ENCODE assay signal across 24 mouse cellular contexts in genomic region chr4:155209079-155209478, GRCm38 (mm10). TPM values are rescaled to one million over a fixed set of nuclear protein-coding genes. Genes with fewer than 3 reads are reported as not detected.
A peak's percentile ranks its signal among the peaks of the same experiment; 100 is the strongest.
DNase-seq lines count a peak whose midpoint lies in the region; ATAC-seq lines count a peak whose summit lies in the region.
"Had no signal": no experiment of that assay in that cellular context is flagged by ENCODE, and none has a peak within 500 bp of the region (broad histone marks: within the 10 kb centered on the region; RNA-seq: fewer than 3 reads in every experiment).

No protein-coding gene starts in this region.

- no peak overlapping the region for H3K9ac ChIP-seq in hindbrain, embryonic 12.5 days
- H3K9ac ChIP-seq in hindbrain, embryonic 16.5 days (ENCODE audit: low read depth, low read length): no peak overlapping the region
- H3K9ac ChIP-seq in neural tube, embryonic 11.5 days (ENCODE audit: low read length): no peak overlapping the region
- no peak overlapping the region for H3K9ac ChIP-seq in neural tube, embryonic 15.5 days (replicated peaks)
- H3K9ac ChIP-seq: embryonic facial prominence, embryonic 15.5 days; heart, embryonic 13.5 days; hindbrain, embryonic 15.5 days; stomach, embryonic 15.5 days had no signal

- no peaks in the 10 kb centered on the region for H3K27me3 ChIP-seq in hindbrain, embryonic 12.5 days
- H3K27me3 ChIP-seq in hindbrain, embryonic 16.5 days (replicated peaks; ENCODE audit: control insufficient read depth, insufficient read depth, low read length): no peaks in the 10 kb centered on the region
- no peaks in the 10 kb centered on the region for H3K27me3 ChIP-seq in neural tube, embryonic 11.5 days (ENCODE audit: control insufficient read depth, insufficient read depth, low read length)
- H3K27me3 ChIP-seq in neural tube, embryonic 15.5 days (replicated peaks): no peaks in the 10 kb centered on the region
- H3K27me3 ChIP-seq: embryonic facial prominence, embryonic 15.5 days; heart, embryonic 13.5 days; hindbrain, embryonic 15.5 days; stomach, embryonic 15.5 days had no signal

- H3K27ac ChIP-seq in hindbrain, embryonic 12.5 days: 0 out of 2 replicates have a peak overlapping the region, but pooled peaks have one; percentile 62
- H3K27ac ChIP-seq in hindbrain, embryonic 16.5 days (ENCODE audit: low read depth, low read length): no peak overlapping the region
- peak overlapping the region; percentile 39; the same call in 1 of the 2 replicates for H3K27ac ChIP-seq in neural tube, embryonic 11.5 days (ENCODE audit: low read depth, low read length)
- H3K27ac ChIP-seq in neural tube, embryonic 15.5 days (replicated peaks): no peak overlapping the region
- H3K27ac ChIP-seq: heart, adult 2 months; hindbrain, embryonic 15.5 days; left cerebral cortex, adult 2 months; stomach, embryonic 15.5 days had no signal

- ATAC-seq in hindbrain, embryonic 12.5 days (ENCODE audit: low FRiP score): no peak
- no peak for ATAC-seq in hindbrain, embryonic 16.5 days
- ATAC-seq in neural tube, embryonic 11.5 days (ENCODE audit: insufficient read depth, low FRiP score, low TSS enrichment): no peak
- ATAC-seq in neural tube, embryonic 15.5 days (ENCODE audit: low FRiP score): no peak
- ATAC-seq in CD4-positive, CD25-positive, alpha-beta regulatory T cell, adult 4 months: peak; percentile 67
- ATAC-seq in inflammation-experienced regulatory T-cells, adult 6 months: peak; percentile 64
- ATAC-seq: forebrain, embryonic 16.5 days; intestine, embryonic 16.5 days had no signal

- H3K4me1 ChIP-seq in hindbrain, embryonic 12.5 days: peaks cover 58% of the 10 kb centered on the region
- H3K4me1 ChIP-seq in hindbrain, embryonic 16.5 days (ENCODE audit: control insufficient read depth, insufficient read depth, low read depth, low read length): peaks cover 39% of the 10 kb centered on the region
- H3K4me1 ChIP-seq in neural tube, embryonic 11.5 days (ENCODE audit: control insufficient read depth, insufficient read depth, low read length): peaks cover 31% of the 10 kb centered on the region
- peaks cover 82% of the 10 kb centered on the region for H3K4me1 ChIP-seq in neural tube, embryonic 15.5 days

- no peak overlapping the region for H3K4me3 ChIP-seq in hindbrain, embryonic 12.5 days
- H3K4me3 ChIP-seq in hindbrain, embryonic 16.5 days (ENCODE audit: low read length): no peak overlapping the region
- H3K4me3 ChIP-seq in neural tube, embryonic 11.5 days (ENCODE audit: low read depth, low read length): no peak overlapping the region
- no peak overlapping the region for H3K4me3 ChIP-seq in neural tube, embryonic 15.5 days (replicated peaks)
- H3K4me3 ChIP-seq: embryonic facial prominence, embryonic 15.5 days; heart, adult 2 months; heart, embryonic 13.5 days; hindbrain, embryonic 15.5 days; left cerebral cortex, adult 2 months; stomach, embryonic 15.5 days had no signal

- no peaks in the 10 kb centered on the region for H3K9me3 ChIP-seq in hindbrain, embryonic 12.5 days (replicated peaks)
- no peaks in the 10 kb centered on the region for H3K9me3 ChIP-seq in hindbrain, embryonic 16.5 days (ENCODE audit: control insufficient read depth, low read length)
- no peaks in the 10 kb centered on the region for H3K9me3 ChIP-seq in neural tube, embryonic 11.5 days (ENCODE audit: control insufficient read depth, low read length)
- H3K9me3 ChIP-seq in neural tube, embryonic 15.5 days (replicated peaks): no peaks in the 10 kb centered on the region
- H3K9me3 ChIP-seq: embryonic facial prominence, embryonic 15.5 days; heart, embryonic 13.5 days; hindbrain, embryonic 15.5 days; stomach, embryonic 15.5 days had no signal

- no peak overlapping the region for H3K4me2 ChIP-seq in hindbrain, embryonic 12.5 days (replicated peaks)
- no peak overlapping the region for H3K4me2 ChIP-seq in hindbrain, embryonic 16.5 days (ENCODE audit: low read length)
- H3K4me2 ChIP-seq in neural tube, embryonic 11.5 days (ENCODE audit: low read depth): no peak overlapping the region
- H3K4me2 ChIP-seq in neural tube, embryonic 15.5 days: no peak overlapping the region
- H3K4me2 ChIP-seq: embryonic facial prominence, embryonic 15.5 days; heart, embryonic 13.5 days; hindbrain, embryonic 15.5 days; liver, embryonic 11.5 days; stomach, embryonic 15.5 days had no signal

- 0 out of 2 replicates have a peak, but pooled peaks cover 12% of the 10 kb centered on the region for H3K36me3 ChIP-seq in hindbrain, embryonic 12.5 days
- no peaks in the 10 kb centered on the region for H3K36me3 ChIP-seq in hindbrain, embryonic 16.5 days (ENCODE audit: control insufficient read depth, insufficient read depth, low read length)
- no peaks in the 10 kb centered on the region for H3K36me3 ChIP-seq in neural tube, embryonic 11.5 days (ENCODE audit: control insufficient read depth, insufficient read depth, low read length)
- H3K36me3 ChIP-seq in neural tube, embryonic 15.5 days: peaks cover 4% of the 10 kb centered on the region; the same call in 1 of the 2 replicates
- H3K36me3 ChIP-seq: hindbrain, embryonic 15.5 days had no signal

- no peak for DNase-seq in neural tube, embryonic 11.5 days (ENCODE audit: low spot score)
- no peak for DNase-seq in urinary bladder, adult 18-20 months (ENCODE audit: low spot score in 2 of 2)
- no peak for DNase-seq in right cerebral cortex, postnatal 10 days (ENCODE audit: low spot score in 2 of 2)
- DNase-seq: adrenal gland, postnatal 36 days; B cell, adult 2 months; gastrocnemius, postnatal 14 days; heart, adult 2 months; kidney, adult 9 months; kidney, postnatal 36 days; left cerebral cortex, postnatal 4 days; lung, adult 18-20 months had no signal

RNA-seq across cellular contexts. Expression of gene Ski, which starts 13.3 kb away (rescaled TPM):
- polyA plus RNA-seq in hindbrain, embryonic 12.5 days (2016; fragmentation: Nextera tagmentation; extraction: Ambion mirVana): 12.6 and 13.5 TPM in 2 replicates
- 11.1 TPM in 2 replicates for polyA plus RNA-seq in hindbrain, embryonic 16.5 days (2015; fragmentation: Nextera tagmentation; extraction: Ambion mirVana)
- 15.1 and 16.6 TPM in 2 replicates for polyA plus RNA-seq in neural tube, embryonic 11.5 days (2014; fragmentation: Nextera tagmentation; extraction: Ambion mirVana)
- 10.0 and 10.6 TPM in 2 replicates for polyA plus RNA-seq in neural tube, embryonic 15.5 days (2015; fragmentation: Nextera tagmentation; extraction: Ambion mirVana)
- 10 to 100 TPM; 20.6 to 28.2 TPM for polyA plus RNA-seq in CD4-positive, CD25-positive, alpha-beta regulatory T cell, adult 4 months (2017; shearing (Covaris generic))
- polyA plus RNA-seq in inflammation-experienced regulatory T-cells, adult 6 months (2017; shearing (Covaris generic)): 10 to 100 TPM; 10.7 to 26.8 (median 26.8) TPM

RNA-seq across cellular contexts. Expression of gene Faap20, which starts 40.5 kb away (rescaled TPM):
- 90.8 and 98.6 TPM in 2 replicates for polyA plus RNA-seq in hindbrain, embryonic 12.5 days (2016; fragmentation: Nextera tagmentation; extraction: Ambion mirVana)
- 72.1 and 72.5 TPM in 2 replicates for polyA plus RNA-seq in hindbrain, embryonic 16.5 days (2015; fragmentation: Nextera tagmentation; extraction: Ambion mirVana)
- 96.6 and 98.1 TPM in 2 replicates for polyA plus RNA-seq in neural tube, embryonic 11.5 days (2014; fragmentation: Nextera tagmentation; extraction: Ambion mirVana)
- 69.7 and 73.1 TPM in 2 replicates for polyA plus RNA-seq in neural tube, embryonic 15.5 days (2015; fragmentation: Nextera tagmentation; extraction: Ambion mirVana)
- 10 to 100 TPM; 50.4 to 58.5 TPM for polyA plus RNA-seq in CD4-positive, CD25-positive, alpha-beta regulatory T cell, adult 4 months (2017; shearing (Covaris generic))
- polyA plus RNA-seq in inflammation-experienced regulatory T-cells, adult 6 months (2017; shearing (Covaris generic)): 10 to 100 TPM; 44.3 to 57.3 (median 51.6) TPM

Comparison
In these comparisons a context has a peak if more than half of its experiments do, and no peak if none do; other contexts are left out.
1. H3K27ac ChIP-seq: peak in hindbrain, embryonic 12.5 days (single experiment) and neural tube, embryonic 11.5 days (single experiment); none in hindbrain, embryonic 16.5 days (single experiment) and neural tube, embryonic 15.5 days (single experiment).
2. ATAC-seq: peak in CD4-positive, CD25-positive, alpha-beta regulatory T cell, adult 4 months (single experiment) and inflammation-experienced regulatory T-cells, adult 6 months (single experiment); none in hindbrain, embryonic 12.5 days (single experiment), hindbrain, embryonic 16.5 days (single experiment), neural tube, embryonic 11.5 days (single experiment) and neural tube, embryonic 15.5 days (single experiment).